Mouse (Mus musculus) kidney, postnatal 14 days (tissue): ENCODE data around the gene Wdr66.

Experiments
- DNase-seq: peaks from one replicate; pipeline ENCODE4 v3.0.0; 2022; ENCODE audit warnings: mixed read lengths

Gene Wdr66

GRCm38 (mm10) chr5:123272927-123273326 lies 21.0 kb downstream of the Wdr66 start:
- DNase-seq, result no peak

GRCm38 (mm10) chr5:123276636-123277341 lies 24.9 kb downstream of the Wdr66 start:
- DNase-seq, result peak; percentile 25

- DNase-seq, result no peak
These were observed 25.4 kb downstream of the Wdr66 start for GRCm38 (mm10) chr5:123277342-123277701.

GRCm38 (mm10) chr5:123277704-123278103 lies 25.8 kb downstream of the Wdr66 start:
- no peak for DNase-seq

- DNase-seq, result no peak
These were observed 27.3 kb downstream of the Wdr66 start for GRCm38 (mm10) chr5:123279248-123279647.

GRCm38 (mm10) chr5:123281336-123282136 lies 29.6 kb downstream of the Wdr66 start:
- DNase-seq, result no peak

GRCm38 (mm10) chr5:123285174-123285573 lies 33.3 kb downstream of the Wdr66 start:
- peak; percentile 70 for DNase-seq

GRCm38 (mm10) chr5:123288079-123288478 lies 36.2 kb downstream of the Wdr66 start:
- DNase-seq, result no peak

- no peak for DNase-seq
These were observed 42.8 kb downstream of the Wdr66 start for GRCm38 (mm10) chr5:123294653-123295052.

GRCm38 (mm10) chr5:123296224-123296806 lies 44.4 kb downstream of the Wdr66 start:
- no peak for DNase-seq

- DNase-seq, result peak; percentile 58
These were observed 45.3 kb downstream of the Wdr66 start for GRCm38 (mm10) chr5:123296972-123297754.

GRCm38 (mm10) chr5:123297830-123298229 lies 45.9 kb downstream of the Wdr66 start:
- peak; percentile 24 for DNase-seq

- DNase-seq, result no peak
These were observed 46.6 kb downstream of the Wdr66 start for GRCm38 (mm10) chr5:123298526-123298925.

GRCm38 (mm10) chr5:123300496-123301034 lies 48.7 kb downstream of the Wdr66 start:
- no peak for DNase-seq

GRCm38 (mm10) chr5:123301780-123302521 lies 50.0 kb downstream of the Wdr66 start:
- no peak for DNase-seq

GRCm38 (mm10) chr5:123307630-123308282 lies 55.9 kb downstream of the Wdr66 start:
- DNase-seq, result no peak

- no peak for DNase-seq
These were observed 57.9 kb downstream of the Wdr66 start for GRCm38 (mm10) chr5:123309816-123310215.

GRCm38 (mm10) chr5:123310221-123310620 lies 58.3 kb downstream of the Wdr66 start:
- no peak for DNase-seq

GRCm38 (mm10) chr5:123313058-123313630 lies 61.2 kb downstream of the Wdr66 start:
- no peak for DNase-seq

GRCm38 (mm10) chr5:123313851-123314380 lies 62.0 kb downstream of the Wdr66 start:
- DNase-seq, result no peak
